Mouse (Mus musculus): Measurements from ENCODE around the gene Oaz2. TPM values are rescaled to one million over a fixed set of nuclear protein-coding genes. Genes with fewer than 3 reads are reported as not detected.
"Not testable (repeated sequence)": the region's sequence is repeated elsewhere in the genome, so short reads cannot be mapped to it uniquely, and the experiment has no call there.

The Oaz2 gene
- polyA plus RNA-seq, 1 experiment from 2014 or later: 263 TPM

DNA sequence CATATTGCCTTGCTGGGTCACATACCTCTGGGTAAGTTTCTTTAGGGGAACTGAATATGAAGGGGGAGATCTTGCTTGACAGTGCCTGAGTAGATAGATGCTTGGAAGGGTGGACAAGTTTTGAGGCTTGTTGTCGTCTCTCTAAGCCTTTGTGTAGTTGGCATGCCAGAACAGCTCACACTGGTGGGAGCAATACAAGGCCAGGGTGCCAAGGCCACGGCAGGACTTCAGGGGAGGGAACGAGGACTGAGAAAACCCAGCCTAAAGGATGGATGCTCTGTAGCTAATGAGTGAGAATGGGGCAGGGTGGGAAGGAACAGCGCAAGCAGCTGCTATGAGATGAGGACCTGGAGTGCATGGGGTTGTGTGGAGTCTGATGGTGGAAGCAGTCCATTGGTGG, 22.8 kb upstream of the Oaz2 start:
- peaks cover 6% of the 10 kb centered on the region; the same call in 1 of the 2 replicates for H3K4me1 ChIP-seq (ENCODE audit: control insufficient read depth, insufficient read depth, low read length)
- no peak overlapping the region for H3K9ac ChIP-seq (ENCODE audit: low read length)
- ATAC-seq (ENCODE audit: insufficient read depth, low FRiP score, low TSS enrichment) (no peak), DNase-seq (ENCODE audit: low spot score) (no peak)
- WGBS: 83% methylated on average over 4 of the region's 4 CpGs
- no peak overlapping the region for H3K27ac ChIP-seq (ENCODE audit: low read depth, low read length)
- H3K27me3 ChIP-seq (ENCODE audit: control insufficient read depth, insufficient read depth, low read length): no peaks in the 10 kb centered on the region
- no peaks in the 10 kb centered on the region for H3K9me3 ChIP-seq (ENCODE audit: control insufficient read depth, low read length)
- no peak overlapping the region for H3K4me2 ChIP-seq (ENCODE audit: low read depth)
- no peak overlapping the region for H3K4me3 ChIP-seq (ENCODE audit: low read depth, low read length)
- no peaks in the 10 kb centered on the region for H3K36me3 ChIP-seq (ENCODE audit: control insufficient read depth, insufficient read depth, low read length)

DNA sequence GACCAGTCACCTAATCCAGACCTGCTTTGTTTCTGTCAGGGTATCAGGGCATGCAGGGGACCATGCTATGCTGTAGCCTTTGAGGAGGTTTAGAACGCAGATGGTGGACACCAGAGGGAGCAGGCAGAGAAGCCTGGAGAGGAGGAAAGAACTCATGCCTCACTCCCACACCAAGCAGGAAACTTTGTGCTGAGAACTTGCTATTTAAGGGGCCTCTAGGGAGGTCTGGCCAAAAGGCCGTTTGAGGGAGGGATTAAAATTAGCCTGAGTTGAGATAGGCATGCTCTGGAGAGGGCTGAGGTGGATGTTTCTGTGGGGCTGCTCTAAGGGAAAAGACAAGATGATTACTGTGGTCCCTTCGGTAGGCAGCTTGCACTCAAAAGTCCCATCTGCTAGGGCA, 21.8 kb upstream of the Oaz2 start:
- H3K36me3 ChIP-seq (ENCODE audit: control insufficient read depth, insufficient read depth, low read length): no peaks in the 10 kb centered on the region
- no peak overlapping the region for H3K4me3 ChIP-seq (ENCODE audit: low read depth, low read length)
- H3K27ac ChIP-seq (ENCODE audit: low read depth, low read length): no peak overlapping the region
- 64% methylated on average over 3 of the region's 3 CpGs for WGBS
- DNase-seq (ENCODE audit: low spot score) (no peak), ATAC-seq (ENCODE audit: insufficient read depth, low FRiP score, low TSS enrichment) (no peak)
- peaks cover 3% of the 10 kb centered on the region; the same call in 1 of the 2 replicates for H3K4me1 ChIP-seq (ENCODE audit: control insufficient read depth, insufficient read depth, low read length)
- no peaks in the 10 kb centered on the region for H3K9me3 ChIP-seq (ENCODE audit: control insufficient read depth, low read length)
- H3K27me3 ChIP-seq (ENCODE audit: control insufficient read depth, insufficient read depth, low read length): no peaks in the 10 kb centered on the region
- H3K4me2 ChIP-seq (ENCODE audit: low read depth): no peak overlapping the region
- H3K9ac ChIP-seq (ENCODE audit: low read length): no peak overlapping the region

DNA sequence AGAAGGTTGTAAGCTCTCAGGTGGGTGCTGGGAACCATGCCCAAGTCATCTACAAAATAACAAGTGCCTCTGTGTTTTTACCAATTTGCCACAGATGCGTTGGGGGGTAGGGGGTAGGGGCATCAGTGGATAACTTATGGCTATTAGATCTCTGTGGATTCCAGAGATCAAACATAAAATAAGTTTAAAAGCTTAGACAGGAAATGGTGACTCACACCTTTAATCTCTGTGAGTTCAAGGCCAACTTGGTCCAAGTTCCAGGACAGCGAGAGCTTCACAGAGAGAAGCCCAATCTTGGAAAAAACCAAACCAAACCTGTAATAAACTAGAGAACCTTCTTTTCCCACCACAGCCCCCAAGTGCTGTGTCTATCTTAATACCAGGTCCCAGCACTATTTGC, 21.0 kb upstream of the Oaz2 start:
- 91% methylated on average over 2 of the region's 2 CpGs for WGBS
- ATAC-seq (ENCODE audit: insufficient read depth, low FRiP score, low TSS enrichment): no peak
- H3K27ac ChIP-seq (ENCODE audit: low read depth, low read length): no peak overlapping the region

DNA sequence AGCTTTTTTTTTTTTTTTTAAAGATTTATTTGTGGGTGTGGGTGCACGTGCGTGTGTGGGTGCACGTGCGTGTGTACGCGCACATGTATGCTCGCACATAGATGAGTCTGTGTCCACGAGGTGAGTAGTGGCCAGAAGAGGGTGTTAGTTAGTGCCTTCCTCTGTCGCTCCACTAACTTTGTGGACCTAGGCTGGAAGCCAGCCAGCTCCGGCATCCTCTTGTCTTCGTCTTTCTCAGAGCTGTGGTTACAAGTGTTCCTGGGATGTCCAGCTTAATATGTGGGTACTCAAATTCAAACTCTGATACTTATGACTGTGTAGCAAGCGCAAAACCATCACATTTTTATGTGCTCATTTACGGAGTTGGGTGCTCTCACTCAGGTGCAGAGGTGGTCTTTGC, 19.1 kb upstream of the Oaz2 start:
- 95% methylated on average over 13 of the region's 13 CpGs for WGBS
- Histone ChIP-seq H3K27me3 (ENCODE audit: control insufficient read depth, insufficient read depth, low read length) (no peaks in the 10 kb centered on the region), H3K9me3 (ENCODE audit: control insufficient read depth, low read length) (no peaks in the 10 kb centered on the region), H3K9ac (ENCODE audit: low read length) (no peak overlapping the region), H3K4me3 (ENCODE audit: low read depth, low read length) (no peak overlapping the region), H3K36me3 (ENCODE audit: control insufficient read depth, insufficient read depth, low read length) (no peaks in the 10 kb centered on the region), H3K4me2 (ENCODE audit: low read depth) (no peak overlapping the region), H3K27ac (ENCODE audit: low read depth, low read length) (no peak overlapping the region), H3K4me1 (ENCODE audit: control insufficient read depth, insufficient read depth, low read length) (no peaks in the 10 kb centered on the region)
- DNase-seq (ENCODE audit: low spot score): no peak
- no peak for ATAC-seq (ENCODE audit: insufficient read depth, low FRiP score, low TSS enrichment)

More for the DNA sequence above, 21.0 kb upstream of the Oaz2 start:
- no peak overlapping the region for H3K4me2 ChIP-seq (ENCODE audit: low read depth)
- no peaks in the 10 kb centered on the region for H3K27me3 ChIP-seq (ENCODE audit: control insufficient read depth, insufficient read depth, low read length)
- H3K9ac ChIP-seq (ENCODE audit: low read length): no peak overlapping the region
- no peaks in the 10 kb centered on the region for H3K9me3 ChIP-seq (ENCODE audit: control insufficient read depth, low read length)
- no peak for DNase-seq (ENCODE audit: low spot score)
- no peaks in the 10 kb centered on the region; the same call in 1 of the 2 replicates for H3K4me1 ChIP-seq (ENCODE audit: control insufficient read depth, insufficient read depth, low read length)
- H3K36me3 ChIP-seq (ENCODE audit: control insufficient read depth, insufficient read depth, low read length): no peaks in the 10 kb centered on the region
- H3K4me3 ChIP-seq (ENCODE audit: low read depth, low read length): no peak overlapping the region

DNA sequence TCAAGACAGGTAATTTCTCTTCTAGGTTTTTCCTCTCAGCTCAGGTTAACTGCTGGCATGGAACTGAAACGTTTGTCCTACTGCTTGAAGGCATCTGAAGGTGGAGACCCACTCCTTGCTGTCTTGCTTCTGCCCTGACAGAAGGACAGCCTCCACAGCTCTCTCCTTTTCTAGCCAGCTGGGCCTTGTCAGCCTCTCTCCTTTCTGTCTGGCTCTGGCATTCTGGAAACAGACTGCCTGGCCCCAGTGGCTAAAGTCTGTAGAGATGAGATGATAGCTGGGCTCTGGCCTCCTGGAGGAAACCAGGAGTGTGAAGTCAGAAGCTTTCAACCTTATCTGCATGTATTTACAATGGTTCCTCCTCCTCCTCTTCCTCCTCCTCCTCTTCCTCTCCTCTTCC, 17.8 kb upstream of the Oaz2 start:
- H3K9ac ChIP-seq (ENCODE audit: low read length): no peak overlapping the region
- DNase-seq (ENCODE audit: low spot score) (no peak), ATAC-seq (ENCODE audit: insufficient read depth, low FRiP score, low TSS enrichment) (no peak)
- no peaks in the 10 kb centered on the region for H3K36me3 ChIP-seq (ENCODE audit: control insufficient read depth, insufficient read depth, low read length)
- no peaks in the 10 kb centered on the region for H3K27me3 ChIP-seq (ENCODE audit: control insufficient read depth, insufficient read depth, low read length)
- H3K4me3 ChIP-seq (ENCODE audit: low read depth, low read length): no peak overlapping the region
- no peak overlapping the region for H3K4me2 ChIP-seq (ENCODE audit: low read depth)
- no peak overlapping the region for H3K27ac ChIP-seq (ENCODE audit: low read depth, low read length)
- H3K4me1 ChIP-seq (ENCODE audit: control insufficient read depth, insufficient read depth, low read length): no peaks in the 10 kb centered on the region
- no peaks in the 10 kb centered on the region for H3K9me3 ChIP-seq (ENCODE audit: control insufficient read depth, low read length)
- 73% methylated on average over 1 of the region's 1 CpGs for WGBS

DNA sequence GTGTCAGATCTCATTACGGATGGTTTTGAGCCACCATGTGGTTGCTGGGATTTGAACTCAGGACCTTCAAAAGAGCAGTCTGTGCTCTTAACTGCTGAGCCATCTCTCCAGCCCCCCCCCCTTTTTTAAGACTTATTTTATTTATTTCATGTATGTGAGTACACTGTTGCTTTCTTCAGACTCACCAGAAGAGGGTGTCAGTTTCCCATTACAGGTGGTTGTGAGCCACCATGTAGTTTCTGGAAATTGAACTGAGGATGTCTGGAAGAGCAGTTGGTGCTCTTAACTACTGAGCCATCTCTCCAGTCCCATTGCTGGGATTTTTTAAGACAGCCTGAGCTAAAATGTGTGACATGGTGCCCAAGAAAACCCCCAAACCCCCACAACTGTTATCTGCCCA, 15.8 kb upstream of the Oaz2 start:
- H3K36me3 ChIP-seq (ENCODE audit: control insufficient read depth, insufficient read depth, low read length); H3K27me3 ChIP-seq (ENCODE audit: control insufficient read depth, insufficient read depth, low read length); H3K27ac ChIP-seq (ENCODE audit: low read depth, low read length); H3K4me1 ChIP-seq (ENCODE audit: control insufficient read depth, insufficient read depth, low read length); H3K9ac ChIP-seq (ENCODE audit: low read length); H3K4me2 ChIP-seq (ENCODE audit: low read depth); H3K4me3 ChIP-seq (ENCODE audit: low read depth, low read length); ATAC-seq (ENCODE audit: insufficient read depth, low FRiP score, low TSS enrichment); DNase-seq (ENCODE audit: low spot score); H3K9me3 ChIP-seq (ENCODE audit: control insufficient read depth, low read length): not testable (repeated sequence)
- WGBS: 91% methylated on average over 1 of the region's 1 CpGs

DNA sequence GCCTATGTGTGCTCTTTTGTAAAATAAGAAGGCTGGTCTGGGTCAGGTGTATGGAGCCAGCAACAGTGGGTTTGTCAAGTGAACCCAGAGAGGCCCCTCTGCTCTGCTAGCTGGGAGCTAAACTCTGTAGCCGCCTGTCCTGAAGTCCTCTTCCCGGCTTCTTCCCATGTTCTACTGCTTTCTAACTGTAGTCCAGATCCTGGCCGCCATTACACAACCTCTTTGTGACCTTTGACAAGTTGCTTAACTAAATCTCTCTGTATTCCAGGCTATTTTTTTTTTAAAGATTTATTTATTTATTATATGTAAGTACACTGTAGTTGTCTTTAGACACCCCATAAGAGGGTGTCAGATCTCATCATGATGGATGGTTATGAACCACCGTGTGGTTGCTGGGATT, 14.1 kb upstream of the Oaz2 start:
- no peak for ATAC-seq (ENCODE audit: insufficient read depth, low FRiP score, low TSS enrichment)
- no peaks in the 10 kb centered on the region for H3K36me3 ChIP-seq (ENCODE audit: control insufficient read depth, insufficient read depth, low read length)
- H3K9ac ChIP-seq (ENCODE audit: low read length): no peak overlapping the region
- H3K27ac ChIP-seq (ENCODE audit: low read depth, low read length): no peak overlapping the region
- H3K4me2 ChIP-seq (ENCODE audit: low read depth): no peak overlapping the region
- H3K4me1 ChIP-seq (ENCODE audit: control insufficient read depth, insufficient read depth, low read length): no peaks in the 10 kb centered on the region
- no peak for DNase-seq (ENCODE audit: low spot score)
- 95% methylated on average over 4 of the region's 4 CpGs for WGBS
- H3K4me3 ChIP-seq (ENCODE audit: low read depth, low read length): no peak overlapping the region
- H3K9me3 ChIP-seq (ENCODE audit: control insufficient read depth, low read length): no peaks in the 10 kb centered on the region
- H3K27me3 ChIP-seq (ENCODE audit: control insufficient read depth, insufficient read depth, low read length): no peaks in the 10 kb centered on the region

DNA sequence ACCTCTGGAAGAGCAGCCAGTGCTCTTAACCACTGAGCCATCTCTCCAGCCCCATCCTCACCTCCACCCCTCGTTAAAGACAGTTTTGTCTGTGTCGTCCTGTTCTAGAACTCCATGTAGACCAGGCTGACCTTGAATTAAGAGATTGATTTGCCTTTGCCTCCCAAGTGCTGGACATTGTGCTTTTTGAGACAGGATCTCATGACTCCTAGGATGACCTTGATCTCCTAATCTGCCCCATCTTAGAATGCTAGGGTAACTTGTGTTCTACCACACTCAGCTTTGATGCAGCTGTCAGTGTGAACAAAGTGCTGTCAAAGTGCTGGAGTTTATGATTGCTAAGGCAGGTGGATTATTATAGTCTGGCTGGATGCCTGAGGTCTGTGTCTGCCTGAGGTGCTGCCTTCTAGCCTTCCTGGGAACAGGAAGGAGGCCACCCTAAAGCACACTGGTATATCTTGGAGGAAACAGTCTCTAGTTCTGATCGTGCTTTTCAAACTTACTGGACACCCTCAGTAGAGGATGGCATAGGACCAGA, 13.0 kb upstream of the Oaz2 start:
- WGBS: 87% methylated on average over 3 of the region's 3 CpGs
- no peaks in the 10 kb centered on the region for H3K4me1 ChIP-seq (ENCODE audit: control insufficient read depth, insufficient read depth, low read length)

DNA sequence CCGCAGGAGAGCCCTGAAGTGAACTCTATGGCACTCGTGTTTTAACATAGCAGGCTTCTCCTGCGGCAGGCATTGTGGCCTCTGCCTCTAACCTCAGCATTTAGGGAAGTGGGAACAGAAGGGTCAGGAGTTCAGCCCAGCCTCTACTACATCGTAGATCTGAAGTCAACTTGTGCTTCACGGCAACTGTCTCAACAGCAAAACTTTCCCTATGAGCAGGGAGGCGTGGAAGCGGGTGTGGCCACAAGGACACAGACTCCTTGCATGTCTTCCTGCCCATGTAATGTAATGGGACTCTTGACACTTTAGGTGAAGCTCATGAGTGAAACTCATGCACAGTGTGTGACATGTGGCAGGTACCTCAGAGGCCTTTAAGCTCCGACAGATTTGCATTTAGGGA, 12.3 kb upstream of the Oaz2 start:
- DNase-seq (ENCODE audit: low spot score) (no peak), ATAC-seq (ENCODE audit: insufficient read depth, low FRiP score, low TSS enrichment) (no peak)
- Histone ChIP-seq H3K36me3 (ENCODE audit: control insufficient read depth, insufficient read depth, low read length) (no peaks in the 10 kb centered on the region), H3K9me3 (ENCODE audit: control insufficient read depth, low read length) (no peaks in the 10 kb centered on the region), H3K27ac (ENCODE audit: low read depth, low read length) (no peak overlapping the region), H3K9ac (ENCODE audit: low read length) (no peak overlapping the region), H3K27me3 (ENCODE audit: control insufficient read depth, insufficient read depth, low read length) (no peaks in the 10 kb centered on the region), H3K4me2 (ENCODE audit: low read depth) (no peak overlapping the region), H3K4me1 (ENCODE audit: control insufficient read depth, insufficient read depth, low read length) (no peaks in the 10 kb centered on the region), H3K4me3 (ENCODE audit: low read depth, low read length) (no peak overlapping the region)
- WGBS: 90% methylated on average over 8 of the region's 8 CpGs

More for the DNA sequence above, 13.0 kb upstream of the Oaz2 start:
- no peak overlapping the region for H3K4me3 ChIP-seq (ENCODE audit: low read depth, low read length)
- no peaks in the 10 kb centered on the region for H3K27me3 ChIP-seq (ENCODE audit: control insufficient read depth, insufficient read depth, low read length)
- ATAC-seq (ENCODE audit: insufficient read depth, low FRiP score, low TSS enrichment): no peak
- no peaks in the 10 kb centered on the region for H3K36me3 ChIP-seq (ENCODE audit: control insufficient read depth, insufficient read depth, low read length)
- DNase-seq (ENCODE audit: low spot score): no peak
- H3K27ac ChIP-seq (ENCODE audit: low read depth, low read length): no peak overlapping the region
- H3K9me3 ChIP-seq (ENCODE audit: control insufficient read depth, low read length): no peaks in the 10 kb centered on the region
- no peak overlapping the region for H3K9ac ChIP-seq (ENCODE audit: low read length)
- no peak overlapping the region for H3K4me2 ChIP-seq (ENCODE audit: low read depth)
